Mouse (Mus musculus): ENCODE results near the gene Tmem121b.

The Tmem121b gene

DNA sequence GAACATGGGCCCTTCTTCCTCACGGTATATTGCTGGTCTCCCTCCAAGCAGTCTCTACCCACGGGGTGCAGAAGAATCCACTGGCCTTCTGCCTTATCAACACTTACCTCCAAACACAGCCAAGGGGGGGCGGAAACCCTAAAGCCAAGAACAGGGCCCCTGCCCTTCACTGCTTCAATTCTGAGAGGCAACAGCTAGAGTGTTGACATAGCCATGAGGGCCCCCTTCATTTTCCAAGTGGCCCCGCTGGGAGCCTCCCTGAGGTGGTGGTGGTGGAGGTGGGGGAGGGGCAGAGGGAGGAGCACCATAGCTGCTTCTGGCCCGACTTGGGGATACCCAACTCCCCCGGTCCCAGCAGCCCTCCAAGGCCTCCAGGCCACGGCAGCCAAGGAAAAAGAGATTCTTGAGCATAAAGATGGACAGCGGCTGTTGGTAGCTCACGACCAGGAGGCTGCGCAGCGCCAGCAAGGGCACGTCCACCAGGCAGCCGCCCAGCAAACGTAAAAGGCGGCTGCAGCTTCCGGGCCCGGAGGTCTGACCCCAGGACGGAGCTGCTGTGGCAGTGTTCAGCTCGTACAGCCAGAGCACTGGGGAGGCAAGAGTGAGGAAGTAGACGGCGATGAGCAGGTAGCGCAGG, 1.6 kb downstream of the Tmem121b start:
- DNase-seq = peak; percentile 35 to 49

DNA sequence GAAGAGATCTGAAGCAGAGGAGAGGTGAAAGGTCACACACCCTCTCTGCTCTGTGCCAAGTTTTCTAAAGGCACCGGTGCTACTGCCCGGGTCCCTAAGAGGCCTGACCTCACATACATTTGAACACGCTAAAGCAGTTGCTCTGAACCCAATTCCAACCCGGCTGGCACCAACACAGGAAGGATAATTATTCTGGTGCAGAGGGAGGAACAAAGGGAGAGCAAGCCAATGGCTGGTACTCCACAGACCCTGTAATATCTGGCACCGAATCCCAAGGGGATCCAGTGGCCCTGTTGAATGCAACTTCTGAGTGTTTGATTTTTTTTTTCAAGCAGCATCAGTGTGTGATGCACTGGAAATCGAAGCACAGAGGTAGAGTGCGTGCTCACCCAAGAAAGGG, 2.5 kb downstream of the Tmem121b start:
- DNase-seq = peak in 1 of 2 experiments; percentile 28

DNA sequence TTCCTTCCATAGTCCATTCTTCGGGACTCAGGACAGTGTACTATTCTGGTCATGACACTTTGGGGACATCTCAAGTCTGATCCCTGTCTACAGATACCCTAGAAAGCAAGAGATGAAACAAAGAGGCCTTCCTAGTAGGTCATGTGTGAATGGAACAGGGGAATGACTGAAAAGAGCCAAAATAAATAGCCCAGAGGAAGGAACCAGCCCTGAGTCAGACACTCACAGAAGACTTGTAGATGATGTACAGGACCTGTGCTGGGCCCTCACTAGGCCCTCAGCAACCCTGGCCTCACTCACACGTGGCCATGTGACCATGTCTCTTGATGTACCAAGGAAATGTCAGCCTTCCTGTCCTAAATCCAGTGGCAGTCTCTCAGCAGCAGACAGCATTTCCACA, 4.1 kb downstream of the Tmem121b start:
- no peak for DNase-seq

DNA sequence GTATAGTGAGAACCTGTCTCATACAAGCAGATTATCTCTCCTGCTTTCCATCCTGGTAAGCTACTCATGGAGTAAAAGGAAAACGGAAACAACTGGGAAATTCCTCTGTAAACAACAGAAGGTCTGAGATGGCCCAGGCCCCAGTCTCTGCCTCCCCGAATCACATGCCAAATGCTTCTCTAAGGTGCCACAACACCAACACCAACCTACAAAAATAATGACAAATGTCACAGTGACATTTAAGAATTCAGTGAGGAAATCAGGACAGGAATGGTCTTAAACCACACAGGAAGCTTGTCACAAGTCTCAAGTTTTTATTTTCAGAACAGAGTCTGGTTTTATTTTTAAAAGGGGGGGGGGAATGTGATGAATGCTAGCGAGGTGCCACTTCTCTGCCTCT, 5.0 kb downstream of the Tmem121b start:
- no peak for DNase-seq

DNA sequence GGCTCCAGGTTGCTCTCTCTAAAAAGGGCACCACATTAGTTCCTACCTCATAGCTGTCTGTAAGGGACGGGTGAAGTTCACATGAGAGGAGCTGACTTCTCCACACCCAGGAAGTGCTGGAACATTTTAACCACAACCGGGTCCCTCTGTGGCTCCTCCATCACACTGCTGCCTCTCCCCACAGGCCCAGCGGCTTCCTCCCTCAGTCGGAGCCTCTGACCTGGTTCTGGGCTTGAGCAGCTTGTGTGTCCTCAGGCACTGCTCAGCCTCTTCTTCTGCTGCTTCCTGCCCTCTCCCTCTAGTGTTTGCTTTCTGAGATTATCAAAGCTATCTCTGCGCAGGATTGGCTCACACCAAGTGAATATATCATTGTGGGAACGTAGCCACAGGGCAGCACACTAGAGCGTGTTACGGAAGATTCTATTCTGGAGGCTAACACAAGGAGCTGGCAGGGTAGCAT, 7.5 kb downstream of the Tmem121b start:
- peak in 1 of 2 experiments; percentile 42 for DNase-seq

DNA sequence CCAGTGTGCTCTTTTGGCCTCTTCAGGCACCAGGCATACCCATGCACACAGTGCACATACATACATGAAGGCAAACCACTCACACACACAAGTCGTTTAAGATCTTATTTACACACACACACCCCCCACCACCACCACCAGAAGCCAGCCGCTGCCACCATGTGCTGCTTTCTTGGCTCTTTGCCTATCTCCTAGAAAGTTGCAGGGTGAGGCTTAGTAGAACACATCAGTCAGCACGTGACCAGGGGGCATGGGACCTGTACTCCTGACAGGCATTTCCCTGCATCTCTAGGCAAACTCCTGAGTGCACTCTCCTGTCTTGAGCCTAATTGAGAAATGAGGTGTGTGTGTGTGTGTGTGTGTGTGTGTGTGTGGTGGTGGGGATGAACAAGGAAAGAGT, 8.6 kb downstream of the Tmem121b start:
- no peak for DNase-seq

DNA sequence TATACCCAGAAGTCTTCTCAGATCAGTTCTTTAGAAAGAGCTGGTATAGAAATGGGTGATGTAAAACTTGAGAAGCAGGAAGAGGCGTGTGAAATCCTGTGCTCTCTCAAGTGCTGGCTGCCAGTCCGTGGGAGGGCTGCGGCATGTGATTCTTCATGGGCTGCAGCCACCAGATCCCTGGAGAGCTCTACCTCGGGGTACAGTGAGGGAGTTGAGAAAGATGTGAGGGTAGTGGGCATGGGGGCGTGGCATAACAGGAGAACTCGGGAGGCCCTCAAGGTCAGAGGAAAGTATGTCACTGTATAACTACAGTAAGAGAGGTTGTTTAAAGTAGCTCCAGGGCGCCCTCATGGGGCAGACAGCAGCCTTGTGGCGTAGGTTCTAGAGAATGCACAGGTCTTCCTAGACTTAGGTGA, 10.4 kb downstream of the Tmem121b start:
- DNase-seq = peak; percentile 63 to 69

DNA sequence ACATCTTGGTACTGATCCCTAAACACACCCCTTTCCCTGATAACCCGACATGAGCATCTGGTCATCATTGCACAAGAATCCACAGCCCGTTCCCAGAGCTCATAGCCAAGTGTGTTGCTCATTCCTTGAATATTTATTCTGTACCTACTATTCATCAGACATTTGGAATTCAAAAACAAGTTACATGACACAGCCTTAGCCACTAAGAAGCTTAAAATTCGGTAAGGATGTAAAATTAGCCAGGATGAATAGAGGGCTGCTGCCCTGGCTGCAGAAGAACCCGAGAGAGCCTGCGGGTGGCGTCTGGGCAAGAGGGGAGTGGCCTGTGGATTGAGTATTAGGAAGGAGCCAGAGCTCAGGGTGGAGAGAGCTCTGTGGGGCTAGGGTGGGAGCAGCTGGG, 10.9 kb downstream of the Tmem121b start:
- DNase-seq = no peak

DNA sequence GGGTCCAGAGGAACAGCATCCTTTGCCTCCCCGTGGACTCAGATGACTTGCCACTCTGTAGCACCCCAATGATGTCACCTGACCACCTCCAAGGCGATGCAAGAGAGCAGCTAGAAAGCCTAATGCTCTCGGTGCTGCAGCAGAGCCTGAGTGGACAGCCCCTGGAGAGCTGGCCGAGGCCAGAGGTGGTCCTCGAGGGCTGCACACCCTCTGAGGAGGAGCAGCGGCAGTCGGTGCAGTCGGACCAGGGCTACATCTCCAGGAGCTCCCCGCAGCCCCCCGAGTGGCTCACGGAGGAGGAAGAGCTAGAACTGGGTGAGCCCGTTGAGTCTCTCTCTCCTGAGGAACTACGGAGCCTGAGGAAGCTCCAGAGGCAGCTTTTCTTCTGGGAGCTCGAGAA, 11.6 kb downstream of the Tmem121b start:
- DNase-seq = no peak

DNA sequence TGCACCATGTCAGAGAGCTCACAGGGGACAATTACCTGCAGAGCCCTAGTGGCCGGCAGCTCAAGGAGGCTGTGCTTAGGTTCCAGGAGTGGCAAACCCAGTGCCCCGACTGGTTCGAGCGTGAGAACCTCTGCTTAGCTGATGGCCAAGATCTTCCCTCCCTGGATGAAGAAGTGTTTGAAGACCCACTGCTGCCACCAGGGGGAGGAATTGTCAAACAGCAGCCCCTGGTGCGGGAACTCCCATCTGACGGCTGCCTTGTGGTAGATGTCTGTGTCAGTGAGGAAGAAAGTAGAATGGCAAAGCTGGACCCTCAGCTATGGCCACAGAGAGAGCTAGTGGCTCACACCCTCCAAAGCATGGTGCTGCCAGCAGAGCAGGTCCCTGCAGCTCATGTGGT, 12.1 kb downstream of the Tmem121b start:
- DNase-seq = peak in 1 of 2 experiments; percentile 35

DNA sequence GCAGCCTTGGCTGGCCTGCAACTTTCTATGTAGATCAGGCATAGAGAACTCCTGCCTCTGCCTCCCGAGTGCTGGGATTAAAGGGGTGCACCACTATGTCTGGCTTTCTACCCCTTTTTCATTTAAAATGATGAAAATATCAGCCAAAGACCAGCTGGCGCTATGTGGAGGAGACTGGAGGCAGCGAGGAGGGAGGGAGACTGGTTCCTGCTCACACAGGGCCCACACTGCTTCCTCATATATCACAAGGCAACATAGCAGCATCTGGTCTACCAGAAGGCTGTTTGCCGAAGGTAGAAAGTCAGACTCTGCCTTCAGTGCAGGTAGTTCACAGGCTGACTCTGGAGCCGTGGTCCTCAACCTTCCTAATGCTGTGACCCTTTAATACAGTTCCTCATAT, 13.2 kb downstream of the Tmem121b start:
- no peak for DNase-seq

DNA sequence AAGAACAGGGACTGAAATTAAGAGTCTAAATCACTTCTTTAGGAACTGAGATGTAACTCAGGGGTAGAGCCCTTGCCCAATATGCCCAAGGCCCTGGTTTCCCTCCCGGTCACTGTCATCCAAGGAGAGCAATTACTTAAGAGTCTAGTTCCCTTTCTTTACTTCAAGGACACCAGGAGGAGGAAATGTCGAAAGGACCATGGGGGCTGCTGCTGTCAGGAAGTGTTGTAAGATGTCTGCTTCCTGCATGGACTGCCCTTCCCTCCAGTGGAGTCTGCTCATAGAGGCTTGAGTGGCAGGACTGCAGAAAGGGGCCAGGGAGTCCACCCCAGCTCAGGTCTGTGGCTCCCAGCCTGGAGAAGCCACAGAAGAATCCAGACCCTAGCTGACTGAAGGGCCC, 14.3 kb downstream of the Tmem121b start:
- DNase-seq = no peak

DNA sequence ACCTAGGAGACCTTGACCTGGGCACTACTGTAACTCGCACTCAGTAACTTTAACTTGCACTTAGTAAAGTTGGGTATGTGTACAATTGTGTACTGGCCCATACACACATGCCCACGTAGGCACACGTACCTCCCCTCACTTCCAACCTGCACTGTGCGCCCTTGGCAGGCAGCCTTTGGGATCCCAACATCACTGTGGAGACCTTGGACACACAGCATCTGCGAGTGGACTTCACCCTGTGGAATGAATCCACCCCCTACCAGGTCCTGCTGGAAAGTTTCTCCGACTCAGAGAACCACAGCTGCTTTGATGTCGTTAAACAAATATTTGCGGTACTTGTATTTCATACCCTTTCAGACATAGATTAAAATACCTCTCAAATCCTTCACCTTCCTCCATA, 18.3 kb downstream of the Tmem121b start:
- DNase-seq = no peak

DNA sequence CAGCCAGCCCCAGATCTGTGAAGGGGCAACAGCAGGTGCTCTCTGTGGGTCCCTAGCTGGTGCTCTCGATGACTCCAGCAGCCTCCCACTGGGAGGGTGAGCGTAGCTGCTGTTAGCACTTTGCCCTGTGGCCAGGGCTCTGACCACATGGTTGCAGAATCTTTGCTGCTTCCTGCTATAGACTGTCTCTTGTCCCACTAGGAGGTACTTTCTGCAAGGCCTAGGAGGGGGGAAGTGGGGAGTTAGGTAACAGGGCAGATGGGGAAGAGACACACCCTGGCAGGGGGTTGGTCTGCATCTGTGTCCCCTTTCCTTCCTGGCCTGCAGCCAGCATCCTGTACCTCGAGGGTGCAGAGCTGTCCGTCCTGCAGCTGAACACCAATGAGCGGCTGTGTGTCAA, 20.2 kb downstream of the Tmem121b start:
- DNase-seq = peak; percentile 40 to 68

DNA sequence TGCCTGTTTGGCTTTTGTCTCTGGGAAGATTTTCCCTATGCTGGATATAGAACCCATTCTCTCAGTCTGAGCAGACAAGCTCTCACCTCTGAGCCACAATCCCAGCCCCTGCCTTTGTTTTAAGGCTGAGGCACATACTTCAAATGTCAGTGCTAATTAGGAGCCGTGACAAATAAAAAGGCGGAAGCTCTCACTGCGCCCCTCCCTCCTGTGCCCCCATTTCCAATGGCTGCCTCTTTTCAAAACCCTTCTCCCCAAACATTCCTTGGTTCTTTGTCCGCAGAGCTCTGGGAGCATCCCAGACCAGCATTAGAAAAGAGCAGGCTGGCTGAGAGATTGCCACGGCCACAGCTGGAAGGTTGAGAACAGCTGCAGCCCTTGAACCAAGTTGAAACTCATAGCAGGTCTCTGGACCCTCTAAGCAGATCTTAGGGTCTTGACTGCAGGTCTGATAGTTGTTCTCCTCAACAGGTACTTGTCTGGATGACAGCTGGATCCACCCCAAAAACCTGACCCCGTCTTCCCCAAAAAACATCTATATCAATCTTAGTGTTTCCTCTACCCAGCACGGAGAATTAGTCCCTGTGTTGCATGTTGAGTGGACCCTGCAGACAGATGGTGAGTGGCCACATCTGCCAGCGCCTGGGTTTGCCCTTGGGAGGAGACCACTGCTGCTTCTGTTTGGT, 21.0 kb downstream of the Tmem121b start:
- no peak for DNase-seq

DNA sequence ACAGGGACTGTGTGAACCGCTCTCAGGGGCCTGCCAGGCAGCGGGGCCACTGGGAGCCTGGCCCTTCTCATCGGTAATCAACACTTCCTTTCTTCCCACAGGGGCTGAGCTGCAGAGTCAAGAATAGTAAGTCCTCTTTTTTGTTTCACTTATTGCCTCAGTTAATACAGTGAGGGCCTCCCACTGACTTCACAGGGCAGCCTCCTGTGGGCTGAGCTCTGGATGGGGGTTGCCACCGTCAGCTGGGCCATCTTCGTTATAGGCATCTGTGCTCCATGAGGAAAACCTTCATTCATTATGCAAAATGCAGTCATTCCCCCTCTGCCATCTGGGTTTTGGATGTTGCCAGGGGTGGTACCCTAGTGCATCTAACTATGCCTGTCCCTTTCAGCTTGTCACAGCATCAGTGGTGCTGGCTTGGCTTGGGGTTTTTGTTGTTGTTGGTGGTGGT, 21.6 kb downstream of the Tmem121b start:
- peak; percentile 27 to 53 for DNase-seq

DNA sequence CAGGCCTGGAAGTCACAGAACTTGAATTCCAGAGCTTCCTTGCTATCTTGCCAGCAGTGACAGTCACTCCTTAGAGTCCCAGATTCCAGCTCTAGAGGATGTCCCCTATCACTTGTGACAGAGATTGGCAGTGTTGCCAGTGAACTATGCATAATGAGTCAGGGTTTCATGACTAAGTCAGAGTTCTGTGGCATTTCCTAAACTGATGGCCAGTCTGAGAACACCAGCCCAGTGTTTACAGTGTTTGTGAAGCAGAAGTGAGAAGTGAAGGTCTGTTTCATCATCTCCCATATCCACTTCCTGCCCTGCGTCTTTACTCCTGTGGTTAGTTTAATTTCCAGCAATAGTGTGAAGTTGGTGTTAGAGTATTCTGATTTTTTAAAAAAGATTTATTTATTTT, 22.9 kb downstream of the Tmem121b start:
- DNase-seq = no peak

DNA sequence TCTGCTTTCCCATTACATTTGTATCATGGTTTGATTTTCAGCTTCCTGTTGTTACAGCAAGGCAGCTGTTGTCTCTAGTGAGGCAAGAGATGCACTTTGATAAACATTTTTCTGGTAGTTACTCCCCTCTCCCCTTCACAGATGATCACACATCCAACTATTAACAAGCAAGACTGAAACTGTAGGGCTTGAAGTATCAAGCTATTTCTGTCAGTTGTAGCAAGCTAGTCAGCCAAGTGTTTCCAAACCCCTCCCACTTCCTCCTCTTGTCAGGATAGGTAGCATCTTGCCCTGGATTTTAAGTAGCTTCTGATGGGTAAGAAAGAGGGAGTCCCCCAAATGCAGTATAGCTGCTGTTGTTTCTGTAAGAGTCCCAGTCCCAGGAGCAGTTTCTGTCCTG, 23.8 kb downstream of the Tmem121b start:
- DNase-seq = no peak

DNA sequence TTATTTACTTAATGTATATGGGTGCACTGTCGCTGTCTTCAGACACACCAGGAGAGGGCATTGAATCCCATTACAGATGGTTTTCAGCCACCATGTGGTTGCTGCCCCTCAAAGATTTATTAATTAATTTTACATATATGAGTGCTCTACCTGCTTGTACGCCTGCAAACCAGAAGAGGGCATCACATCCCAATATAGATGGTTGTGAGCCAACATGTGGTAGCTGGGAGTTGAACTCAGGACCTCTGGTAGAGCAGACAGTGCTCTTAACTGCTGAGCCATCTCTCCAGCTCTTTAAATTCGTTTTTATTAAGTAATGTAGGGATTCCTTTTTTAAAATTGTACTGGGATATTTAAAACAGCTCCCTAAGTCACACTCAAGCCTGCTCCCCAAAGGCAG, 24.3 kb downstream of the Tmem121b start:
- DNase-seq = no peak

DNA sequence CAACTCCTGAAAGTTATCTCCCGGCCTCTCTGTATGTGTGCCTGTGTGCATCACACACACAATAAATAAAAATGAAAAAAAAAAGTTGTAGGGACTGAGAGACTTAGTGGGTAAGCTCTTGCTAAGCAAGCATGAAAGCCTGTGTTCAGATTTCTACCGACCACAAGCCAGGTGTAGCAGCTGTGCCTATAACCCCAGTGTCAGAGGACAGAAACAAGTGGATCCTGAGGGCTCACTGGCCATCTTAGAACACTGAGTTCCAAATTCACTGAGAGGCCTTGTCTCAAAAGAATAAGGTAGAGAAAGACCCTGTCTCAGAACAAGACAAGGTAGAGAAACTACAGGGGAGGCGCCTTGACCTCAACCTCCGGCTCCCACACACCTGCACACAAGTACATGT, 25.3 kb downstream of the Tmem121b start:
- DNase-seq = no peak

DNA sequence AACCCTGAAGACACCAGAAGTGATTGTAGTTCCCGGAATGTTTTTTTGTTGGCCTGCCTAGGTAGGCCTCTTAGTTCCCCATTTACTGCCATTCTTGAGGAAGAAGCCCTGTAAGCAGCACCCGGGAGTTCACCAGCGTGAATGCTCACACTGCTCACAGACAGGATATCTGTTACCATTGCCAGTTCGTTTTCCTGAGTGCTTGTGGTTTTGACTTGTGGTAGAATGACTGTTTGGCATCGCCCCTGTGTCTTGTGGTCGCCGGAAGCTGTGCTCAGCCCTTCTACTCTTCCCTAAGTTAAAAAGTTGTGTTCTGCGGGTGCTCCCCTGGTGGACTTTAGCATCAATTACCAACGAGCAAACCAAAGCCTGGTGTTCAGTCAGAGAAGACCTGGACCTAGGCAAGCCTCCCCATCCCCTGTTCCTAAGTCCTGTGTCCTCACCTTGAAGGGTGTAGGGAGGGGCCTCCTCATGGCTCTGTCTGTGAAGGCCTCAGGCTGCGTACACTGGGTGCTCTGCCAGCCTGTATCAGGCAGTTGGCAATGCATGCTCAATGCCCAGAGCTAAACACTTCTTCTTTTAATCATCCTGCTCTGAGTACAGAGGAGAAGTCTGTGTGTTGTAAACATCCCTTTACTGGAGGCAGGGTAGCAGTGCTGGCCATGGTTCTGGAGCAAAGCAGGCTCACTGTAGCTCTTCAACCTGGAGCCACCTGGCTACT, 26.8 kb downstream of the Tmem121b start:
- DNase-seq = no peak

DNA sequence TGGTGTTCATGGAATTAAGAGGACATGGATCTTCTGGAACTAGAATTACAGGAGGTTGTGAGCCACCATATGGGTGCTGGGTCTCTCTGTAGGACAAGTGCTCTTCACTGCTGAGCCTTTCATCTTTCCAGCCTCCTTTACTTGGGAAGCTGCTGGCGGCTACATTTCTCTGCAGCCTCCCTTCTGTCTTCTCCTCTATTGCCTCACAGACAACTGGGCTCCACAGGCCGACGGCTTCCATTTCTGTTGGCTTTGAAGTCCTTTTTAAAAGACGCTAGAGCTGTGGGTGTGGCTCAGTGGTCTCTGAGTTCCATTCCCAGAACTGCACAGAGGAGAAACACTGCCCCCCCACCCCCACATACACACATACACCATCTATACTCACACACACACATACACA, 28.2 kb downstream of the Tmem121b start:
- no peak for DNase-seq

DNA sequence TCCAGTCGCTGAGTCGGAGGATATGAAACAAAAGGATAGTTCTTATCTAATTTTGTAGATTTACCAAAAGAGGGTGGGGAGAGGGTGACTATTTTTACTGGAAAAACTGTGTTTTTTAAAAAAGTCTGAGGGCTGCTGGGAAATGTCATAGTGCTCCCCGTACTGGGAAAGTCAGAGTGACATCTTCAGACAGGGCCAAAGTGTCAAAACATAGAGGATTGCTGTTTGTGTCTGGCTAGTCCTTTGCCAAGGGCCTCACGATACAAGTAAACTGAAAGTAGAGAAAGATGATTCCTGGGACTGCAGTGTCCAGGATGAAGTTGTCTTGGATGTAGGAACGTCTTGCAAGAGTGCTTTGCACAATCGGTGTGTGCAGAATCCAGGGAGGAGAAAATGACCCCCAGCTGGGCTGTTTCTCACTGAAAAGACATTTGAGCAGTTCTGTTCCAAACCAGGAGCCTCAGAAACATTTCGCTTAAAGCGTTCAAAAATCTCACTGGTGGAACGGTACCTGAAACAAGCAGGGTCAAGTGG, 29.1 kb downstream of the Tmem121b start:
- peak in 1 of 2 experiments; percentile 12 for DNase-seq

DNA sequence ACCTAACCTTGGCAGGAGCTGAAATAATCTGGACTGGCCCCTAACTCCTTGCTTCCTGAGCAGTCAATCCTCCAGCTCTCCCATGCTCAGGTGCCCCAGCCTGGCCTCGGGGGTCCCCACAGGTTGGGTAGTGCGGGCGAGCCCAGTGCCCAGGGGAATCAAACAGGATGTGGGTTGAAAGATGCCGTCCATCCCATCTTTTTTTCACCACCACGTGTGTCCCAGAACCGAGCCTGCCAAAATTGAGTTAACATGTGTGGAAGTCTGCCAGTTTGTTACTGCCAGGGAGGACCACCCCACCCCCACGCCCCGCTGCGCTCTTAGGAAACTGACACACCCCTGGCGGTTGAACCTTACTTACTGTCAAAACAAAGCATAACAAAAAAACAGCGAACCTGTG, 29.7 kb downstream of the Tmem121b start:
- DNase-seq = peak; percentile 52 to 54
